Mouse (Mus musculus) adrenal gland, postnatal 25 days (tissue): ENCODE measurements at regions not wholly inside any gene's neighbourhood (a gene's known extent, or its start where the extent isn't known, plus 50 kb on each side); places are given as distances from the start of the nearest gene placed in this dataset.

Experiments used
- DNase-seq: peaks from one replicate; pipeline ENCODE4 v3.0.0; 2021; ENCODE audit warnings: mixed read lengths

DNA sequence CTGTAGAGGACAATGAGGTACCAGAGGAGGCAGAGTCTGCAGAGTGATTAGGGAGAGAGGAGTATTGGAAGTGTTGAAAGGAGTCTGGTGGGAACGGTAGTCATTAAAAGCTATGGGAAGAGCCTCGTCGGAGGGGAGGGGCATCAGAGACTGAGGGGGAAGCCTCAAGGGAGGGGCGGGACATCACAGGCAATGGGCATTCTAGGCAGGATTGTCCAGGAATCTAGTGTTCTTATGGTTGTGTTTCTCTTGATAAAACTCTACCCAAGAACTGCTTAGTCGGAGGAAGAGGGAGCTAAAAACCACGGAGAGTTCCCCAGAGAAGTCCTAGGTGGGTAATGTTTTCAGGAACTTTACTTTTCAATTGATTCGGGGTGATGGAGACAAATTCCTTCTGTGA, 90.2 kb downstream of the Sec23ip start:
- DNase-seq, result no peak

DNA sequence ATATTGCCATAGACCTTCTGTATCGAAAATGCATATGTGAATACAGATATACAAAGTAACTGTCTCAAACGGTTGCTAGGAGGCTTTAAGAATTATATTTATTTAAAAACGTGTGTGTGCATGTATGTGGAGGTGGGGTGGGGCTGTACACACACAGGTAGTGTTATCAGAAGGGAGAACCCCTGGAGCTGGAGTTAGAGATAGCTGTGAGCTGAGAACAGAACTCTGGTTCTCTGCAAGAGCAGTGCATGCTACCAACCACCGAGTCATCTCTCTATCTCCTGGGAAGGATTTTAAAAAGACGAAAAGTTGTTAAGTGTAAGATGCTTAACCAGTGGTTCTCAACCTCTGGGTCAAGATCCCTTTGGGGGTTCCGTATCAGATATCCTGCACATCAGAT, 91.7 kb downstream of the Sec23ip start:
- DNase-seq, result no peak

DNA sequence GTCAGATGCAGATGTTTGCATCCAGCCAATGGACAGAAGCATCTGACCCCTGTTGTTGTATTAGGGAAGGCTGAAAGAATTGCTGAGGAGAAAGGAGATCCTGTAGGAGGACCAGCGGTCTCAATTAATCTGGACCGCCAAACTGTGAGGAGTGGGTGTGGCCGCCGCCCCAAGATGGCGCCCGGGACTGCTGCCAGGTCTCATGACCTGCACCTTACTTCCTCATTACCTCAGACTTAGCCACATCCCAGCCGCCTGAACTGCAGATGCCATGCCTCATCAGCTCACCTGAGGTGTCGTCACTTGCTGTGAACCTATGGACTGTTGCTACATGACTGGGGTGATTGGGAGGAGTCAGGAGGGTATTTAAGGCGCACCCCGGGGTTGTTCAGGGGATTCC, 97.8 kb downstream of the Sec23ip start:
- DNase-seq, result no peak

DNA sequence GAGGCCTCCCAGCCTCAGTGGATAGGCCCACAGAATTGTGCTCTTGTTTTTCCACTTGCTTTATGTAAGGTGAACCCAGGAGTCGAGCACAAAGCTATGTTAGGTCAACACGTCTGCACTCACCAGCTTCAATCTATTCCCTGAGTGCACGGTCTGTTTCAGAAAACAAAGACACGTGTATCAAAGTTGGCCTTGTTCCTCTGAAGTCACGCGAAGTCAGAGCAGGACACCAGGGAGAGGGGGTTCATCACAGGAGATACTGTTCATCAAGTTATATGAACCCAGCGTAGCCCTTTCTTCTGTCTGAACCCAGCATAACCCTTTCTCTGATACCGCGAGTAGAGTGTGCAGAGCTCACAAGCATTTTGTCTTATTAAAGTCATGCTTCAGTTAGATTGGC, 98.8 kb downstream of the Sec23ip start:
- no peak for DNase-seq

DNA sequence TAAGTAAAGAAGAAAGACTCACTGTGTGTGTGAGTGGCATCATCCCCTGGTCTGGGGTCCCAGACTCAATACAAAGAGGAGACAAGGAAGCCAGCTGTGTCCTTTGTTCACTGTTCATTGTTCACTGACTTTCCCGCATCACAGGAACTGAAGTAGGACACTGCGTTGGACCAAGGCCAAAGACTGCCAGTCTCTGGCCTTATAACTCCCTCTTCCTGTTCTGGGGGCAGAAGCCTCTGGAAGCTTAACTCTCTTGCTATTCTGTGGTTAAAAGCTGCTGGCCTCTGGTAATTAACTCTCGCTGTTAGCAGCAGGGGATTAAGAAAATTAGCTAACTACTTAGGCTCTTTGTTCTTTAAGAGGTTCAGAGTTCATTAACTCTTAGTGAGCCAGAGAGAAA, 104.5 kb downstream of the Sec23ip start:
- no peak for DNase-seq

DNA sequence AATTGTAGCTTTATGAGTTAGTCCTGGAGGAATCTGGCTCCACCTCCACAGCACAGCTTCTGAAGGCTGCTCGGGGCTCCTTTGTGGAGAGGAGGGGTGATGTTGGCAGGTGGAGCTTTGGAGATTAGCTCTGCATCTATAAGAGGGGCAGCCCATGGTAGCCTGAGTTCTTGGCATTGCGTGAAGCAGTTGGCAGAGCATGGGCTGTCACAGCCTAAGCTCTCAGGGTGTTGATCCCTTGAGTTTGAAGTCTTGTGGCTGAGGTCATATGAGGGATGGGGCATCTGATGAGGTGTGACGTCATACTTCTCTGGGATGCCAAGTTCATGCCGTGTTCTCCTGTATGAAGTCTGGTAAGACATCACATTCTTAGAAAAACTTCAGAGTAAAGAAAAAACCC, 109.5 kb downstream of the Sec23ip start:
- no peak for DNase-seq

DNA sequence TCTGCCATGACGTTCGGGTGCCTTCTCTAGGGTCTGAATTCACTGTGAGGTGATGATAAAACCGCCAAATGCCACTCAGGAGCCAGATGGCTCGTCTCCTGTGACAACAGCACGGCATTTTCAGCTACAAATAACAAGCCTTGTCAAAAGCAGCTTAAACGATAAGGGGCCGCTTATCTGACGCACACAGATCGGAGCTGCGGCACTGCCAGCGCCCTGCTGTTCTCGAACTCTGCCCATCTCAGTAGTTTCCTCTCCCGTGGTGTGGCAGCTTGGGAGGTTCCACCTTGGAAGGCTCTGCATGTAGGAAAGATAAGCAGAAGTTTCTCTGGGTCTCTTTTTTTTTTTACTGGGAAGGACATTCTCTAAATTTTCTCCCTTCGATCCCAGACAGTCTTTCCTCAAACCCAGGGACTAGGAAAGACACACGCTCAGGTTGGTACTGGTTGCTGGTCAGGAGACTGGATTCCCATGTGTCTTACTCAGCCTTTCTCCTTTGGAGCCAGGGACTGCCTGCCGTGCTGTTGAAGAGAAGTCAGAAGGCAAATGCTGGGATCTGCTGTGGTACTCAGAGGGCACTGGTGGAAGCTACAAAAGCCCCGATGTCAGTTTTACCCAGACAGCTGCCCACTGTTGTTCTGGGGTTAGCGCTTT, 110.1 kb downstream of the Sec23ip start:
- no peak for DNase-seq

DNA sequence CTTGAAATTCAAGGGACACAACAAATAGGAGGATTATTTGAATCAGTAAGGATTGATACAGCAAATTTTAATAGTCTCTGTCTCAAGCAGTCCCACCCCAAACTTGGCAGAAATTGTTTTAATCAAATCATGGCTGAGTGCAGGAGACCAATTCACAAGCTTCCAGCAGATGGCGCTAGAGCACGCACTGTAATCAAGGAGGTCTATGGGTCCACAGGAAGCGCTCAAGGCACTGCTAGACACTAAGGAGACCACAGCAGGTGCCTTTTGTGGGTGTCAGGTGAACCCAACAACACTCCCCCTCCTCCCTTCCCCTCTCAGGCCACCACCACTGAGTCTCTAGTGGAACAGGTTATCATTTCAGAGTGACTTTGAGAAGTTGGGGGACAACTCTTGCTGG, 115.4 kb downstream of the Sec23ip start:
- peak; percentile 68 for DNase-seq

DNA sequence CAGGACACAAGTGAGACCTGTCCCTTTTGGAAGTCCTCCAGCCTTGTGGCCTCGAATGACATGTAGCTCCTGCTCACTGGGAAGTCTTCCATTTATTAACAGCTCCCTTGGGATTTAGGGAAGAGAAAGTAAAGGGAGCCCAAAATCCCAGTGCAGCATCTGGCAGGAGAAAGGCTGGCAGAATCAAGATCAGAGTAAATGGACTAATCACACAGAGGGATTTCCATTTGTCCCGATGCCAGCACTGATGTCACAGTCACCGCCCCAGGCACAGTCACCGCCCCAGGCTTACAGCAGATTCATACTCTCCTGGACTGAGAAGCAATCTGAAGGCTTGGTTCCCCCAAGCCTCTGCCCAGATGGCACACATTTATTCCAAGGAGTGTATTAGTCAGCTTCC, 116.0 kb downstream of the Sec23ip start:
- DNase-seq, result peak; percentile 61

DNA sequence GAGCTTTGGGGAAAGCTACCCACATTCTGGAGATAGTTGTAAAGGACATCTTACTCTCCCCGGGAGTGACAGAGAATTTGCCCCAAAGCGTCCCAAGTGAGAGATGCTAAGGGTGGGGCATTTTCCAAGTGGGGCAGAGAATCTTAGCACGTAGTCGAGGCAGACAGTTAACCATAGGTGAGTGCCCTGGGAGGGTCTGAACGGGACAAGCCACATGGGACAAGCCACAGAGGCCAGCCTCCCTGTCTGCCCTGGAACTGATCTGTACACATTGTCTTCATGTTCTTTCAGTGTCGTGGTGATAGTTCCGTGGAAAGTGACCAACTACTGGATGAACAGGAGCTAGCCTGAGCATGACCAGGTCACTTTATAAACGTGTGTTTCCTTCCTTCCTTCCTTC, 116.6 kb downstream of the Sec23ip start:
- no peak for DNase-seq

DNA sequence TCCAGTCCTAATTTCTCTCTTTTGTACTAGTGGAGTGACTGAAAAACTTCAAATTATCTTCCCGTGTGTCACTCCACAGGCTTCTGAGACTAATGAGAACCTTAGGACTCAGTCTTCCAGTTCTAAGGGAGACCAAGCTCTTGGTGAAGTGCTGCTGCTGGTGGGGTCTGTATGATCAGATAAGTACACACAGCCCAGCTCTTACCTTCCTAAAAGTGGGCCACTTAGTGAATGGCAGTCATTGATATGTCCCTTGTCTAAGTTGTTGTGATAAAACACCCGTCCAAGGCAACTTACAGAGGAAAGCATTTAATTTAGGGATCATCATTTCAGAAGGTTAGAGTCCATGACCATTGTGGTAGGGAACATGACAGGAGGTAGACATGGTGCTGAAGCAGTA, 124.1 kb downstream of the Sec23ip start:
- DNase-seq, result no peak

DNA sequence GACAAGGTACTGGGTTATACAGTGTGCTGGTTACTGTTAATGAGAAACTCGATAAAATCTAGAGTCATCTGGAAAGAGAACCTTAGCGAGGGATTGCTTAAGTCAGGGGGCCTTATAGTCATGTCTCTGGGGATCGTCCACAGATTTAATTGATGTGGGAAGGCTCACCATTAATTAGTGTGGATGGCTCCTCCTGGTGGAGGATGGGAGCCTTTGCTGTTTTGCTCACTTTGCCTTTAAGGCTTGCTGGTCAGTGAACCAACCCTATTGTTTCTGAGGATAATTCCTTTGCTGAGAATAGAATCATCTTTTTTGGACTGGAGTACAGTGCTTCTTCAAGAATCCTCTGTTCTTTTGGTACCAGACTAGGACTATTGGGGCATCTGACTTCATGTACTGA, 139.3 kb downstream of the Sec23ip start:
- no peak for DNase-seq

DNA sequence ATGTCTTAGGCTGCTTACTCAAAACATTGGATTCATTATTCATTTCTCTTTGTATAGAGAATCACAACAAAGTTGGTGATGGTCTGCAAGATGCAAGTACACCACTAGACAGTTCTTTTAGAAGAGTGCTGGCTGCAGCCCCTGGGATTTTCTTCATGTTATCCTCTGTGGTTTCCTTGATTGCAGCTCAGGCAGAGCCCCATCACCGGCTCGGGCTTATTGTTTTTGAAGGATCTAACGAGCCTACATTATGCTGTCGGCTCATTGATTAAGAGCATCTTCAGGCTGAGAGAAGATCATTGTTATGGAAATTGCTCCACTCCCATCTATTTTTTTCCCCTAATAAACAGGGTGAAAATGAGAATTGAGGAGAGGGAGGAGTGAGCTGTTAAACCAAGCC, 140.8 kb downstream of the Sec23ip start:
- DNase-seq, result no peak

DNA sequence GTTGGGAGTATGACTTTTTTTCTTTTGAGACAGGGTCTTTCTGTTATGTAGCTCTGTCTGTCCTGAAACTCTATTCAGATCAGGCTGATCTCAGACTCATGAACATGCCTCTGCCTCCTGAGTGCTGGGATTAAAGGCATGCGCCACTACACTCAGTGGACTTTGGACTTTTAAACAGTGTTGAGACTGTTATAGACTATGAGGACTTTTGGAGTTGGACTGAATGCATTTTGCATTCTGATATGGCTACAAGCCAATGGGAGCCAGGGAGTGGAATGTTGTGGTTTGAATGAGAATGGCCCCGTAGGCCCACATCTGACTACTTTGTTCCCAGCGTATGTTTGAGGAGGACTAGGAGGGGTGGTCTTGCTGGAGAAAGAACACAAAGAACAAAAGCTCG, 165.4 kb downstream of the Sec23ip start:
- no peak for DNase-seq

DNA sequence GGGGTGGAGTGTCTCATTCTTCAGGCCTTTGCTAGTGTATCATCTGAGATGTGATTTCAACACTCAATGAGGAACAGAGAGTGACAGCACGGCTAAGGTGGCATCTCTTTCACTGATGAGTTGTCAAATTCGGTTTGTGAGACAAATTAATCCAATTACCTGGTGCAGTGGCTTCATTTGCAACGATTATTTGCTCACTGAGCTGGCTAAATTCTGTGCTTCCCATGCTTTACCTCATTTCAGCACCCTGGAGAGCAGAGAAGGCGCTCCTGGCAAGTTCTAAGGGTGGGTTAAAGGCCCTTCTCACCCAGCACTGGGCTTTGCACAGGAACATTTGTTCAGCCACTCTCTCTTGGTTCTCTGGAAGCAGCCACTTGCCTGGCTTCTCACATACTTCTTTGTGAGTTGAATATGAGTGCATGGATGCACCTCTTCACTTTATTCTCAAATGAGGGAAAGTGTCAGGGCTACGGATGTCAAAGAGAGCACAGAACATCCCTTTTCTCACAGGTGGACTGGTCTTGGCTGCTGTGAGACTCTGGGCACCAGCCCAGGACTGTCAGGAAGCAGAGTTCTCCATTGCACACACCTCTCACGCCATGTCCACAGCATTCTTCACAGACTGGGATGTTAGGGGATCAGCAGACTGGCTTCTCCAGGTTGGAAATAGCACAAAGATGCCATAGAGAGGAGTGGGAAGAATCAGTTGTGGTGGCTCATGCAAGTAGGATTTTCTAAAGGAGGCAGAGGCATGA, 193.4 kb downstream of the Sec23ip start:
- DNase-seq, result peak; percentile 3

DNA sequence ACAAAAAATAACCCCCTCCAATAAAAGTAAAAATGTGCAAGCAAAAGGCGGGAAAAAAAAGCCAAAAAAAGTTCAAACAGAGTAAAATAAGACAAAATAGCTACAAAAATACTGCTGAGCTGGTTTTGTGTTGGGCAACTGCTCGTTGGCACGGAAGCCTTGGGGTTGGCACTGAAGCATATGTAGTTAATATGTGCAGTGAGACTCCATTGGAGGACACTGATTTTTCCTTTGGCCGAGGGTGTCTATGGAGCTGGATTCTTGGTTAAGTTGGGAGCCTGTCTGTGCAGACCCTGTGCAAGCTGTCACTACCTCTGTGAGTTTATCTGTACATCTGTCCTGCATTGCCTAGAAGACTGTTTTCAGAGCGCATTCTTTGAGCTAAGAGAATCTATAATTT, 215.8 kb downstream of the Sec23ip start:
- DNase-seq, result no peak

DNA sequence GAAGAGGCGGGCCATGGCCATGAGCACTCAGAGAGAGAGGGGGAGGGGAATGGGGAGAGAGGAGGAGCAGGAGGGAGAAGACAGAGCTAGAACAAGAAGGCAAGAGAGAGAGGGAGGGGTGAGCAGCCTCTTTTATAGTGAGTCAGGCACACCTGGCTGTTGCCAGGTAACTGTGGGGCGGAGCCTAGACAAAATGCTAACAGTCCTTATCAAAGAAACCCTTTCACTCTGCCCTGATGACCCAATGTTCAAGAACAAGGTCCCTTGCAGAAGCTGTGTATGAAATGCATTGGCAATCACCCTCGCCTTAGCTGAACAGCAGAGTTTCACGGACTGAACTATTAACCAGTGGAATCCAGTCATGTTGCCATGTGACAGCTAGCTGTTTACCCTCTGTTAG, 235.2 kb downstream of the Sec23ip start:
- DNase-seq, result no peak

DNA sequence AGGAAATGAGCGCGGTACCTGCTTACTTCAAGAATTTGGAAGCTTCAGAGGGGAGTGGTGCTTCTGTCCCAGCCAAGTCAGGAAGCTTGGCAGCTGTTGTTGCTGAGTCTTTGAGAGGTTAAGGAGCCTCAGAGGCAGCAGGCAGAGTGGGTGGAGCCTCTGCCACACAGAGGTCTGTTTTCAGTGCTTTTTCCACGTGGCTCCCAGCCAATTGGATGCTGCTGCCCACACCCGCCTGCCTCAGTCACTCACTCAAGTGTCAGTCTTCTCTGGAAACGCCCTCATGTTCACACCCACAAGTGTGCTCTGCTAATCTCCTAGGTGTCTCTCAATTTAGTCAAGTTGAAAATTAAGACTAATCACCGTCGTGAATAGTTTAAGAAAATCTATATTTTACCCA, 236.1 kb downstream of the Sec23ip start:
- DNase-seq, result no peak

DNA sequence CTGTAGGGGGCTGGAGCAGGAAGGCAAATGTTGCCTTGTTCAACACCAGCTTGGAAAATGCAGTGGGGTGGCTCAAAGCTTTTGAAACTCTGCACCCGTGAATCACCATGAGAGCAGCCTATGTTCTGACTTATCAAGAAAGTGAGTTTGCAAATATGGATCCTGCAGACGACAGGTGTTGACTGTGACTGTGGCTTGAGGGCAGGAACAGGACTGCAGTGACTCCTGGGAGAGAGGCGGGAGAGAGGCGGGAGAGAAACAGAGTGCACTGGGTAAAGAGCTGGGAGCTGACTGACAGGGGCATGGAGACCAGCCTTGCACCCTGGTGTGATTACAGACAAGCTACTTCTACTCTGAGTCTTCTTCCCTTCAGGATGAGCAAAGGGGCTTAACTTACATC, 254.0 kb downstream of the Sec23ip start:
- DNase-seq, result no peak

DNA sequence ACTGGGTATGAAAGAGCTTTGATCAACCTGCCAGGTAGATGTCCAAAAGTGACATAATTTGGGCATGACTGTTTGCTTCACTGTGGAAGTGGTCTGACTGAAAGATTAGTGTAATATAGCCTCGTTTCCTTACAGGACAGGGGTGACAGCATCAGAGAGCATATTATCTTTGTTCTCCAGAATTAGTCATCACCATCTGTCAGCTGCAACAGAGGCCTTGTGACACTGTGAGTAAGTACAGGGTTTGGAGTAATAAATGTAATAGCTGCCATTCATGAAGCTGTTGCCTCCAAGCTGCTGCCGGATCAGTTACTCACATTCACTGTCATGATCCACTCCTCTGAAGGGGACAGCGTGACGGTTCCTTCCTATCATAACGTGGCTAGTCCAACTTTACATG, 254.4 kb upstream of the Plpp4 start:
- DNase-seq, result no peak

DNA sequence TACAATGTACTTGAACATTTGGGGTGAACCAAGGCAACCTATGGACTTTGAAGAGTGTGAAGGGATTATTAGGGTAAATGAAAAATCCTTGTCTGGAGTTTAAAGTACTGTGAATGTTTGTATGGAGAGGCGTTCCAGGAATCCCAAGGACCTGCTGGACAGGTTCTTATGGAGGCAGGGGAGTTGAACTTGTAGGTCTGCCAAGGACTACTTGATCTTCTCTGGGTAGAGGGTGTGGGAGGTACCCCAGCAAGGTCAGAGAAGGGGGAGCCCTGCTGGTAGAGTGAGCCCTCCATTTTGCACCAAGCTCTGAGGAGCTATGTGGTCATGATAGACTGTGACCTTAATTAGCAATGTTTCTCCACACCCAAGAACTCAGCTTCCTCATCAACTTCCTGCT, 253.7 kb upstream of the Plpp4 start:
- DNase-seq, result no peak

DNA sequence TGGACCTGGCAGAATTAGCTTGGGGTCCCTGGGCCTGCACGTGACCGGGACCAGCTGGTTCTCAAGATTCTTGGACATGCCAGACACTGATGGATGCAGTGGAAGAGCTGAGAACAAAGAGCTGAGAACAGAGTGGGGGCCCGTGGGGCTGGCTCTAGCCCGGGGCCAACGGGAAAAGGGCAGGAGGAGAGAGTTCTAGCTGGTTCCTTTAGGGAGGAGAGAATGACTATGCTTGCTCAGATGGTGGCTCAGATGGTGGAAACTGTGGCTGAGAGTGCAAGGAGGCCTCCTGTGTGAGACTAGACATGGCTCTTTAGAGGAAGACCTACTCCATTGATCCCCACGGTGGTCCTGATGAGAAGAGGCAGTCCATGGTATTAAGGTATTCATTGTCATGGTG, 240.5 kb upstream of the Plpp4 start:
- DNase-seq, result no peak

DNA sequence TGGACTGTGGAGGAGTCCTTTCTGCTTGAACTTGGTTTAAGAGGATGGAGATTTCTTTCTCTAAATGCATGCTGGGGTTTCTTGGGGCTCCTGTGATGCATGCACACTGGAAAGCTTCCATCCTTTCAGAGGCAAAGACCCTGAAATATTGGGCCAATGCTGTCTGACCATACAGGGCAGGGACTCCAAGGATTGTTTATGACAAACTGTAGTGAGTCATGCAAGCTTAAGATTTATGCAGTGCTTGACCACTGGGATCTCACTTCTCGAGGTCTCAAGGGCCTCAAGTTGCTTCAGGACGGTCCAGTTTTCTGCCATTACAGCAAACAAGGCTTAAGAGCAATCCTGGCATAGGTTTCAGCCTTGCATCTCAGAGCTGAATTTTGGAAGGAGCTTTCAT, 229.7 kb upstream of the Plpp4 start:
- DNase-seq, result no peak

DNA sequence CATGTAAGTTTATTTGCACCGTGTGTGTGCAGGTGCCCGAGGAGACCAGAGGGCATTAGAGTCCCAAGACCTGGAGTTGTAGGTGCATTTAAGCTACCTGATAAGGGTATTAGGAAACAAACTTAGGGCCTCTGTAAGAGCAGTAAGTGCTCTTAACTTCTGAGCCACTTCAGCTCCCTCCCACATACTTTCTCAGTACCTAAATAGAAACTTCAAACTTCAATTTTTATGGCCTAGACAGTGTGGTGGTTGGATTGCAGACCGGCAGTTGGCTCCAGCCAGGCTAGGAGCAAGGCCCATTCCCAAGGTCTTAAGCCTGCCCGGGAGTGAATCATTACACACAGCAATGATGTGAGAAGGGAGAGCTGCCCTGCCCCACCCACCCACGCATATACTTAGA, 208.8 kb upstream of the Plpp4 start:
- DNase-seq, result no peak

DNA sequence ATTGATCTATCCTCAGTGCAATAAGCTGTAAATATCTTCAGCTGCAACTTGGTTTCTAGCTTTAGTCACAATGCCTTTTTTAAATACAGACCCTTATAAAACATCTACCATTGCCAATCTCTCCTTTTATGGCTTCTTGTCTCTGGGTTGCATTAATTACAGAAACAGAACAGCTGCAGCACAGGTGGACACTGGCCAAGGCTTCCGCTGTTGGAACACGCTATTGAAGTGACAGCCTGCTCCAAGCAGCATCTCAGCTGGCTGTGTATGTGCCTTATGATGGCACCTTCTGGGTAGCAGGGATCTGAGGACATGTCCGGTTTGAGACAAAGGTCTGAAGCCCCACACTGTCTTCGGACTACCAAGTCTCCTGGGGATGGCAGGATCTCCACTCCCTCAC, 207.1 kb upstream of the Plpp4 start:
- no peak for DNase-seq
